Mouse (Mus musculus) layer of hippocampus, postnatal 14 days (tissue): ENCODE data around the gene Nsmce4a. TPM values are rescaled to one million over a fixed set of nuclear protein-coding genes. Genes with fewer than 3 reads are reported as not detected.

ENCODE experiments used
- total RNA-seq, 2 experiments: library from RNA; stranded (reverse); gene quantifications; 2 replicates each; pipeline ENCODE4 v1.2.3; 2021

Gene Nsmce4a
- total RNA-seq, 2 experiments from 2014 or later = 32.6 to 33.3 TPM

Other genes starting within 250 kb of the Nsmce4a start
- gene Ate1, start 52.7 kb downstream of the Nsmce4a start, total RNA-seq = 10 to 100 TPM; 61.6 to 61.9 TPM
- 10 to 100 TPM; 86.2 to 86.5 TPM for gene Tacc2, start 4.3 kb upstream of the Nsmce4a start, total RNA-seq
- gene Btbd16, start 201.0 kb upstream of the Nsmce4a start, total RNA-seq = under 1 TPM; 0.37 to 0.60 TPM